Mouse (Mus musculus) left cerebral cortex, adult 8-10 months (tissue): ENCODE measurements around the gene Map2k7. TPM values are rescaled to one million over a fixed set of nuclear protein-coding genes. Genes with fewer than 3 reads are reported as not detected.

Source experiments
- DNase-seq, 2 experiments: peaks; one replicate each; pipeline ENCODE4 v3.0.0; 2022; ENCODE audit warnings: low spot score in 2 of 2
- total RNA-seq, 4 experiments: library from RNA; stranded (reverse); gene quantifications; 2 replicates each; pipeline ENCODE4 v1.2.4; 2022

The Map2k7 gene
- total RNA-seq: 100 to 1,000 TPM in 3 of 4 experiments, 10 to 100 TPM in 1; 96.7 to 124 (median 103) TPM

DNA sequence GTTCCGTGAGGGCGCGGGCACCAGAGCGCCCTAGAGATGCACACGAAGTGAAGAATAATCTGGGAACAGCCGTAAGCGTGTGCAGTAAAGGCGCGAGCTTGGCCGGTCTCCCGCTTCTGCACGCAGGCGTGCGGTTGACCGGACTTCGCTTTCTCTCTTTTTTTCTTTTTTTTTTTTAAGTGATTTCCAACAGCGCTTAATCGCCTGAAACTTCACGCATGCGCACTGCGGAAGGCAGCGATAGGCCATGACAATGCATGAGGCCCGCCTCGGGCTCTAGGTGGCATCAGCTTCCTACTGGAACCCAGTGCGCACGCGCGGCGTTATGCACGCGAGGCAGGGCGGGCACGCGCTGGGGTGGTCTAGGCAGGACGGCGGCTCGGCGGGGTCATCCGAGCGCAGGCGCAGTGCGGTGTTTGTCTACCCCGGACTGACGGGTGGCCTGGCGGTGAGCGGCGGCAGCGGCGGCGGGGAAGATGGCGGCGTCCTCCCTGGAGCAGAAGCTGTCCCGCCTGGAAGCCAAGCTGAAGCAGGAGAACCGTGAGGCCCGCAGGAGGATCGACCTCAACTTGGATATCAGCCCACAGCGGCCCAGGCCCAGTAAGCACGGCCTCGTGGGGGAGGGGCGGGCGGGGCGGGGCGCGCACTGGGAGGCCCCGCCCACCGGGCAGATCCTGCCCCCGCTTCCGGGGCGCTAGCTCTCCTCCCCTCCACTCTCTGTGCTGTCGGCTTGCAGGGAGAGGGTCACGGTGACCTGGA is at the start of gene Map2k7, which contains the start of gene Gm49320:
Gene Map2k7, plus strand, starts transcription at position 307 of the 759 bp plus-strand sequence.
Gene Gm49320, plus strand, starts transcription at position 432 of the 759 bp plus-strand sequence.
- peak; percentile 99 to 100 for DNase-seq

DNA sequence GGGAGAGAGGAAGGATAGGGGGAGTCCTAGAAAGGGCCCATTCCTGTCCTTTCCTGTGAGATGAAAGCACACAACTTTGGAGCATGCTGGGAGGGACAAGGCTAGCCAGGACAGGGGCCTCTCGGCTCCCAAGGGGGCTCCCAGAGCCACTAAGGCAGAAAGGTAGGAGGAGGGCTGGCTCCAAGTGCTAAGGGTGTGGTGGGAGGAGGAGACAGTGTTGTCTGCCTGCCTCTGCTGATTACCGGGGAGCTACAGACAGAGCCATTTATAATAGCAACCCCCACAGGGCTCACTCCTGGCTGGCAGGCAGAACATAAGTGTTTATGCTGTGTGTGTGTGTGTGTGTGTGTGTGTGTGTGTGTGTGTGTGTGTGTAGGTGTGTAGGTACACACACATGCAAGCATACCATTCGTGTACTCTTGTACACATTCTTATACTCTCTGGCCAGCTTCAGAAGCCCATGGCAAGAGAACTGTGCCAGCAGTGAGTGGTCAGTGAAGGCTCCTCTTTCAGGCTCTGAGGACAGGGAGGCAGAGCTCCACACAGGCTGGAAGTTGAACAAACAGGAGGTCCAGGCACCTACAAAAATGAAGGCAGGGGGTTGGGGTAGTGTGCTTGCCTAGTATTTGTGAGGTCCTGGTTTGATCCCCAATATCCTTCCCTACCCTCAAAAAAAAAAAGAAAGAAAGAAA is 49.4 kb upstream of the Map2k7 start:
- DNase-seq: no peak

DNA sequence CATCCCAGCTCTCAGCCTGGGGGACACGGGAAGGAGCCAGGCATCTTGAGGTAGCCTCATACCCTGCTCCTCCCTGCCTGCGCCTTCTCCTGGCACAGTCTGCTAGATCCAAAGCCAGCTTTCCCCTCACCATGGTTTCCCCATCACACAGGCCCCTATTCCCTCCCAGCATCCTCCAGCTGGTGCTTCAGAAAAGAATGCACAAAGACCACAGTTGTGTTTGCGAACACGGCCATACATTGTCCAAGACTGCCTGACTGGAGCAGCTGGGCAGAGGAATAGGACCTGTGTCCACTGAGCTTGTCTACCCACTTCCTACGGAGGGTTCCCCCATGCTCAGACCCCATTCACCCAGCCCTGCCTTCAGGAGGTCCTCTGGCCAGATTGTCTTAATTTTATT is 46.2 kb upstream of the Map2k7 start:
- DNase-seq: peak in 1 of 2 experiments; percentile 54

DNA sequence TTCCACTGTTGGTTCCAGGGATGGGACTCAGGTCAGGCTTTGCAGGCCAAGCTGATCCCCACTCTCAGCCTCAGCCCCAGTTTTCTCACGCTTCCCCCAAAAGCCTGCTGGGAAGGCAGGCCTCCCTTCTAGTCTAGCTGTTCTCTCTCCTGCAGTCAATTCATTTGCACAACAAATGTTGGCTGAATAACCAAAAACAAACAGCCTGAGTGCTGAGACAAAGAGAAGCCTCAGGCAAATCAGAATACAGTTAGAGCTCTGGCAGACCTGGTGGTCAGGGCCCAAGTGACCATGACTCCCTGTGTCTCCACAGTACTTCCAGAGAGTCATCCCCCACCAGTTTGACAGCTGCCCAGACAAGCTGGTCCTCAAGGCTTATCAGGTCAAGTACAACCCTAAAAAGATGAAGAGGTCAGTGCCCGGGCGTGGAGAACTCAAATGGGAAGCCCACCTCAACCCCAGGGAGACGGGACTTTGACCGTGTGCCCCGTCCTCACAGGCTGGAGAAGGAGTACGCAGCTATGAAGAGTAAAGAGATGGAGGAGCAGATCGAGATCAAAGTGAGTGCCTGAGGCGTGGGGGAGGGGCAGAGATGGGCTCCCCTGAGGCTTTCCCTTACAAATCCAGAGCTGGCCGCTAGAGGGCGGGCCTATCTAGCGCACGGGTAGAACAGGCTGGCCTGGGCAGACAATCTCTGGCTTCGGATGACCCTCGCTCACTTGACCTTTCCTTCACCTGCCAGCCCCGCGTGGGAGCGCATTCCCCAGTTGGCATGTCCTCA is 45.5 kb upstream of the Map2k7 start:
- peak; percentile 82 to 86 for DNase-seq

DNA sequence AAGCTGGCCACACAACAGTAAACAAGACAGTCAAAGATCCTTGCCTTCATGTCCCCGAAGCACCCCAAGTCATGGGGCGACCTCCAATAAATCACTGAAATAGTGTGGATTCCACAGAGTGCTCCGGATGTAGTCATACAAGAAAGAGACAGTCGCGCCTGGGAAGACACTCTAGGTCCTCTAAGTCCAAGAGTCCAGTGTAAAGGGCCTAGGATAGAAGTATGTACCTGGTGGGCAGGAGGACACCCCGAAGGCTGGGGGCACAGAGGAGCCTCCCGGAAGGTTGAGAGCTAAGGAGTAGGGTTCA is 45.0 kb upstream of the Map2k7 start:
- no peak for DNase-seq

DNA sequence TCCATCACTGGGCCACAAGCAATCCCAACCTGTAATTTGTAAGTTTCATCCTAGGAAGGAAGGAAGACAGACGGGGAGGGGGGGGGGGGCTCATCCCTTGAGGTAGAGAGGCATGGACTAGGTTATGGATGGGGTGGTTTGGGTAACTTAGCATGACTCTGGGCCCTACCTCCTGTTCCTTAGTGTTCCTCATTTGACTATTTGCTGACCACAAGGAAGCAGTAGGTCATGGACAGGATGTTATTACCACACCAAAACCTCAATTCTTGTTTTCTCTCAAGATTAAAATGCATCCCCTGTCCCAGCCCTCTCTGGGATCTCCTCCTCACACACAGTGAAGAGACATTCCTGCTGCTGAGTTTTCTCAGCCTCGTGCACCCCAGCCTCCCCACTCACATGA is 37.2 kb upstream of the Map2k7 start:
- no peak for DNase-seq

DNA sequence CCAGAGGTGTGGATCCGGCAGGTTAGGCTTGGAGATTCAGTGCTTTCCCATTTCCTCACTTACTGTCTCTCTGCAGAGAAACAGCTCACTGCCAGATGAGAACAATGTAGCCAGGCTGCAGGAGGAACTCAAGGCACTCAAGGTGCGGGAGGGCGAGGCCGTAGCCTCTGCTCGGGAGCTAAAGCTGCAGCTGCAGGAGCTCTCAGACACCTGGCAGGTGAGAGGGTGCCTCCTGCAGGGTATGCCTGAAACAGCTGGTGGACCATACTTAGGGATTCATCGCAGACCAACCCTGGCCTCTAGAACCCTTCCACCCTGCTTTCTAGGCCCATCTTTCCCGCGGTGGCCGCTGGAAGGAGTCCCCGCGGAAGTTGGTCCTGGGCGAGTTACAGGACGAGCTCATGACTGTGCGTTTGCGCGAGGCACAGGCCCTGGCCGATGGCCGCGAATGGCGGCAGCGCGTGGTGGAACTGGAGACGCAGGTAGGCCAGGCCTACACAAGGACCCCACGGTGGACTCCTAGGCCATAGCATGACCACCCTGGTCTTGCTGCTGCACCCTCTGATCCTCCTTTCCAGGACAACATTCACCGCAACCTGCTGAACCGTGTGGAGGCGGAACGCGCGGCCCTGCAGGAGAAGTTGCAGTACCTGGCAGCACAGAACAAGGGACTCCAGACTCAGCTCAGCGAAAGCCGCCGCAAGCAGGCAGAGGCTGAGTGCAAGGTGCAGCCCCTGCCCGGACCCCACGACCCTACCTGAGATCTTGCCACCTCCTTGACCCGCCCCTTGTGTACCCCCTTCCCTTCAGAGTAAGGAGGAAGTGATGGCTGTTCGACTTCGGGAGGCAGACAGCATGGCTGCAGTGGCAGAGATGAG is 33.1 kb upstream of the Map2k7 start:
- no peak for DNase-seq

DNA sequence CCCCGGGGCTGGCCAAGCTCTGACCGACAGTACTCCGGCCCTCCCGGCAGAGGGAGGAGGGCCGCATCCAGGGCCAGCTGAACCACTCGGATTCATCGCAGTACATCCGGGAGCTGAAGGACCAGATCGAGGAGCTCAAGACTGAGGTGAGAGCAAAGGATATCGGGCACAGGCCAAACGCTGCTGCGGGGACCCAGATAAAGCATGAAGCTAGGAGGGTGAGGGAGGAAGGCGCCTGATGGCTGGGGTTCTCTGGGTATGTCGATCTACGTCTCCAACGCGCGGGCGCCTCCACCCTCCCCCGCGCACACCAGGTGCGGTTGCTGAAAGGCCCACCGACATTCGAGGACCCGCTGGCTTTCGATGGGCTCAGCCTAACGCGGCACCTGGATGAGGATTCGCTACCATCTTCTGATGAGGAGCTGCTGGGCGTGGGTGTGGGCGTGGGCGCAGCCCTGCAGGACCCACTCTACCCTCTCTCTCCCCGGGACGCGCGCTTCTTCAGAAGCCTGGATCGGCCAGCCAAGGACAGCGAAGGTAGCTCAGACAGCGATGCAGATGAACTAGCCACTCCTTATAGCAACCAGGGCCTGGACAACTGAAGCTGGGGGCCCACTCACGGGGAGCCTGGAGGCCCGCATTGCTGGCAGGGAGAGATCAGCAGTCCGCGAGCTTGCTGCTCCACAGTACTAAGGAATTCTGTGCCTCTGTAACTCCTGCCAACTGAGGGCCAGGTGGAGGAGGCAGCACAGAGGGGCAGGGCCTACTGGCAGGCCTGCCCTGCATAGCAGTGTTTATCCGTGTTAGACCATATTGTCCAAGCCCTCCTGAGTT is 32.1 kb upstream of the Map2k7 start:
- peak; percentile 32 to 54 for DNase-seq

DNA sequence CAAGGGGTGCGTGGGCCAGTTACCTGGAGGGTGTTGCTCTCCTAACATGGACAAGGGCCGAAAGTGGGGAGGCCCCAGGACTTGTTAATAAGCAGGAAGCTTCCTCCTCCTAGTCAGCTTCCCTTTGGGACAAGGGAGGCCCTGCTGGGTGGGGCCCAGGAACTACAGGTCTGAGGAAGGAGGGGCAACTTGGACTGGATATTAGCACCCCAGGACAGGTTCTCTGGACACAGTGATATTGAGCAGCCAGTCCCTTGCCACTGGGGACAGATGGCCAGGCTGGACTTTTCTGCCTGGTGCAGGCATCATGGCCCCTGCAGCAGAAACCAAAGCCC is 31.6 kb upstream of the Map2k7 start:
- no peak for DNase-seq

DNA sequence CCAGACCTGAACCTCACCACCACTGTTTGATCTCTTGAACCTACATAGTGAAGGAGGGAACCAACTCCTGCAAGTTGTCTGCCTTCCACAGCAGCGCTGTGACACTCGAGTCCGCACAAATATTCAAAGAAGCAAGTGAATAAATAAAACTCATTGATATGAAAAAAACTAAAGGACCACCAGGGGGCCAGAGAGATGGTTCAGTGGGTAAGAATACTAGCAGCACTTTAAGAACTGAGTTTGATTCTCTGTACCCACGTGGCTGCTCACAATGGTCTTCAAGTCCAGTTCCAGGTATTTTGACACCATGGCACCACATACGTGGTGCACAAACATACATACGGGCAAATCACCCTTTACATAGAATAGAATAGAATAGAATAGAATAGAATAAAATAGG is 27.4 kb upstream of the Map2k7 start:
- DNase-seq: no peak

DNA sequence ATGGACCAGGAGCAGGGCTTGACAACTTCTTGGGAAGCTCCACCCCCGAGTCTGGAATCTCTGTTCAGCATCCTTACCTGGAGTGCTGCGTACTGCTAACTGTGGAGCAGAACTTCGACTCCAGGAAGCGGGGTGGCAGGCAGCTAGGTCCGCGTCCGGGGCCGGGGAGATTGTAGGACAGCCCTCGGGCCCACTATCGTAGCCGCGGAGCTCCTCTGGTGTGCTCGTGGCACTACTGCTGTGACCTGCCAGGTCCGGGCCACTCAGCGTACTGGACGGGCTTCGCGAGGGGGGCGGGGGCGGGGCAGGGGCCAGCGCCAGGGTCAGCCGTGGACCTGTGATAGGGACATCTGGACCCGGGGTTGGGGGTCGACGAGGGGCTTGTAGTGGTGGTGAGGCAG is 25.7 kb upstream of the Map2k7 start:
- no peak for DNase-seq

DNA sequence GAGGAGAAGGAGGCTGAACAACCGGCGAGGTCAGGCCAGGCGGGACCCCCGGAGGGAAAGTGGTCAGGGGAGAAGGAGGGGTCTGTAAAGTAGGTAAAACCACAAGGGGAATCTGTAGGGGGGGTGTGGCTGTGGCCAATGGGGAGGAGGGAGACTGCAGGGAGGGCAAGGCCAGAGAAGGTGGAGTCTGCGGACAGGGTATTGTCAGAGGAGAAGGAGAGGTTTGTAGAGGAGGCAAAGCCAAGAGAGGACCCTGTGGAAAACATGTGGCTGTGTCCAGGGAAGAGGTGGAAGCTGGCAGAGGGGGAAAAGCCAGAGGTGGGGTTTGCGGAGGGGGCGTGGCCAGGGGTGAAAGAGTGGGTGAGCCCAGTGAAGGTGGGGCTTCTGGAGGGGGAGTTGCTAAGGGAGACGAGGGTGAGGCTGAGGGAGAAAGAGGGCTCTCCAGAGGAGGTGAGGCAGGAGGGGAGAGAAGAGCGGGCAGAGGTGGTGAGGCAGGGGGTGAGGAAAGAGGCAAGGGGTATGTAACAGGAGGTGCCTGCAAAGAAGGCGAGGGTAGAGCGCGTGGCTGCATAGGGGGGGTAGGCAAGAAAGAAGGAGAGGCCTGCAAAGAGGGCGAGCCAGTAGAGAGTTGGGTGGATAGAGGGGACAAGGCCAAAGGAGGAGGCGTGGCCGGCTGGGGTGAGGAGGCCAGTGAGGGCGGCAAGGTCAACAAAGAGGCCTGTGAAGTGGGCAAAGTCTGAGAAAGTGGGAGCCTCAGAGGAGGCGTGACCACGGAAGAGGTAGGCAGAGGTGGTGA is 25.1 kb upstream of the Map2k7 start:
- DNase-seq: no peak

DNA sequence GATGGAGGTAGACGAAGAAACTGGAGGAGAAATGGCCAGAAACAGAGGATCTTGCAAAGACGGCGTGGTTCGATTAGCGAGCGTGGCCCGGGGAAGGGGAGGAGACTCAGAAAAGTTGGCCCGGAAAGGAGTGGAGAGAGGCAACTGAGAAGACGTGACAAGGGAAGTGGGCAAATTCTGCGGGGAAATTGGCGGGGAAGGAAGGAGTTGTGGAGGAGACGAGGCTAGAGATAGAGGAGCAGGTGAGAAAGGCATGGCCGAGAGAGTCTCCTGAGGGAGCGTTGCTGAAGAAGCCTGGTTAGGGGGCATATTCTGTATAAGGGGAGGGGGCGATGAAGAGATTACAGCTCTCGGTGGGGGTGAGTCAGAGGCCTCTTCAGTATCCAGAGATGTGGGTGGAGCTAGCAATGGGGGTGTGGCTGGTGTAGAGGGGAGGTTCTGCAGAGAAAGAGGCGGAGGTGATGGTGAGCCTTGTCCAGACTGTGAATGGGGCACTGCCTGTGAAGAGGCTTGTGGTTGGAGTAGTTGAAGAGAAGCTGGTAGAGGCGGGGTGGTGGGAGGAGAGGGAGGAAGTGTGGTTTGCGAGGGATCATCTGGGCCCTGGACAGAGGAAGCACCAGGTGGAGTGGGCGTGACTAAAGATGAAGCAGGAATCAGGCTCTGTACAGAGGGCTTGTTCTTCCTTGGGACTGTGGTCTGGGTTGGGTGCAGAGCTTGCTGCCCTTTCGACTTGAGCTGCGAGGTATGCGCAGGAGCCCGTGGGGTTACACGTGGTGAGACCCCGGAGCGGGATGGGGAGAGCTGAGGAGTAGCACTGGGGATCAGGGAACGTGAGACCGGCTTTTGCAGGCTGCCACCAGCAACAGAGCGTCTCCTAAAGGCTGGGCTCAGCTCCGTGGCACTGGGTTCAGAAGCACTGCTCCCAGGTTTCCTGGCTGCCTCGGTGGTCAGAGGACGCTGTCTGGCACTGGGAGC is 24.2 kb upstream of the Map2k7 start:
- peak in 1 of 2 experiments; percentile 47 for DNase-seq

DNA sequence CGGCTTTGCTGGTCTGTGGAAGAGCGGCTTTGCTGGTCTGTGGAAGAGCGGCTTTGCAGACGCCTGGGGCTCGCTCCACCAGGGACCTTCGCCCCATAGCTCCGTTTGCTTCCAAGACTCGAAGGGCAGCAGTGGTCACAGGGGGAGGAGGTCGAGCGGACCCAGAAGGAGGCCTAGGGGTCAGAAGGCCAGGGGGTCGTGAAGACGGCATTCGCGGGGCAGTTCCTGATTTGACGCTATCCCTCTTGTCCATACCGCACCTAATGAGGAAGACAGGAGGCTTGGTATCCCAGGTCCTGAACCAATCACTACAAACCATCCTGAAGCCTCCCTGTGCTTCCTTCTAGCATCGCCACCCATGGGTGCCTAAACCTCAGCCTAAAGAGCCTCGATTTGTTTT is 22.2 kb upstream of the Map2k7 start:
- DNase-seq: no peak

DNA sequence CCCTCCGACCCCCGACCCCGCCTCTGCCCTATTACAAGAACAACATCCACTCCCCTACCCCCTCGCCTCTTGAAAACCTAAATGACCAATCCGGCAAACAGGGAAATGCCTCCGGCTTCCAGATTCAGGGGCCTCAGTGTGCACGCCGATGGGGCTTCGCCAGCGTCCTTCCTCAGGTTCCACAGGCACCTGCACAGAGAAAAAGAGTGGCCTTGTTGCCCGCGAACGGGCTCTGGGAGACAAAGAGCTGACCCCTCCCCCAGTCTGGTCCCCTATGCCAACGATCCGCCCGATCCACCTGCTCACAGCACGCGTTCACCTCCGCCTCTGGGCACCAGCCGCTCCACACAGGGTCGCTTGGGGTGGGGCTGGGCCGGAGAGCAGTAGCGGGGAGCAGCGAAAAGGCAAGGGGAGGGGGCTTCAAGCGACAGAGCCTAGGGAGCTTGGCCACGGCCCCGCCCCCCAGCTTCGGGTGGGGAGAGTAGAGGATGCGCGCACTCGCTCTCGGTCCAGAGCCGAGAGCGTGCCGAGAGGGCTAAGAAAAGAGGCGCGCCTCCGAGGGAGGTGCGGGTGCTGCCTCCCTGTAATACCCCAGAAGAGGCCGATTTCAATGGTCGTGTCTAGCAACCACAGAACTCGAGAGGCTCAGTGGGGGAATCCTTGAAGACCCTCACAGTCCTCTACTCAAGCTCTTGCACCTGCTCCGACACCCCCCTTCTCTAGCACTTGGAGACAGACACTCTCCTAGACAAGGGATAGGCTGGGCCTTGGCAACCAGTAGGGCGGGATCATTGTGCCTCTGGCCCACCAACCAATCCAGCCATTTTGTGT is 21.5 kb upstream of the Map2k7 start, which contains the start of gene Prr36:
Gene Prr36, minus strand, starts transcription at position 669 of the 831 bp plus-strand sequence.
- DNase-seq: peak in 1 of 2 experiments; percentile 62

DNA sequence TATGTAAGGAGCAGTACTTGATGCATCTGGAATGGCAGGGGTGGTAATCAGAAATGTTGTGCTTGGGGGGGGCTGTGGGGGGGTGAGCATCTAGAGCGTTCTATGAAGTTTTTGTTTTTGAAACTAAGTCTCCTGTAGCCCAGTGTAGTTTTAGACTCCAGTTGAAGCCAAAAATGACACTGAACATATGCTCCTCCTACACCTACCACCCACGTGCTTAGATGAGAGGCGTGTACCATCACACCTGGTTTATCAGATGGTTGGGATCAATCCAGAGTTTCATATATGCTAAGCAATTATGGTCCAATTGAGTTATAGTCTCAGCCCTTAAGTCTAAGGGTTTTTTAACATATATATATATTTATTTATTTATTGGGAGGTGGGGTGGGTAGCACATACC is 18.9 kb upstream of the Map2k7 start:
- peak in 1 of 2 experiments; percentile 50 for DNase-seq

DNA sequence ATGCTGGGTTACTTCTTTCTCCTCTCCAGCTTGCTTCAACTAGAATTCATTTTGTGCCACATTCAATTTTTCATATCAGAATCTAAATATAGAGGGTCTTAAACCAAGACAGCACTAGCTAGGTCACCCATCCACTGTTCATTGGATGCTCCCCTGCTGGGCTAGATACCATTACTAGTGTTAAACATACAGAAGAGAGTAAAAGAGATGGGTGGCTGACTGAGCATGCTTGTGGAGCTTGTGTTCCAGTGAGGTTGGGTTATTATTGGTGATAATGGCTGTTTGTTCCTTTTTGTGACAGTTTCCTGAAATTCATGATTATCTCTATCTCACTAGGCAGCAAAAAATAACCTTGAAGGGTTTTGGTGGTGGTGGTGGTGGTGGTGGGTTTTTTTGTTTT is 16.5 kb upstream of the Map2k7 start:
- DNase-seq: no peak
